Mouse (Mus musculus): ENCODE data around the gene Zgrf1.

The Zgrf1 gene

GRCm38 (mm10) chr3:127552973-127553719 lies at the start of gene Zgrf1, which contains the start of gene Larp7:
Gene Zgrf1 (plus strand): TSS chr3:127553489.
Gene Larp7 (minus strand): TSS chr3:127553349.
- in situ Hi-C loops (cut with MboI), result no loop called here

- in situ Hi-C loops (cut with MboI), result no loop called here
Observed at GRCm38 (mm10) chr3:127507878-127508783, 45.2 kb upstream of the Zgrf1 start.

GRCm38 (mm10) chr3:127511786-127512746 lies 41.2 kb upstream of the Zgrf1 start:
- in situ Hi-C loops (cut with MboI), result no loop called here

GRCm38 (mm10) chr3:127512794-127513335 lies 40.4 kb upstream of the Zgrf1 start:
- in situ Hi-C loops (cut with MboI), result no loop called here

- in situ Hi-C loops (cut with MboI), result no loop called here
Observed at GRCm38 (mm10) chr3:127513699-127514098, 39.6 kb upstream of the Zgrf1 start.

GRCm38 (mm10) chr3:127515251-127515650 lies 38.0 kb upstream of the Zgrf1 start:
- in situ Hi-C loops (cut with MboI), result no loop called here

GRCm38 (mm10) chr3:127520300-127520699 lies 33.0 kb upstream of the Zgrf1 start:
- in situ Hi-C loops (cut with MboI), result no loop called here

- in situ Hi-C loops (cut with MboI), result no loop called here
Observed at GRCm38 (mm10) chr3:127521156-127521555, 32.1 kb upstream of the Zgrf1 start.

GRCm38 (mm10) chr3:127525188-127525819 lies 28.0 kb upstream of the Zgrf1 start:
- in situ Hi-C loops (cut with MboI), result no loop called here

- in situ Hi-C loops (cut with MboI), result no loop called here
Observed at GRCm38 (mm10) chr3:127527465-127528034, 25.7 kb upstream of the Zgrf1 start.

- in situ Hi-C loops (cut with MboI), result no loop called here
Observed at GRCm38 (mm10) chr3:127529210-127529609, 24.1 kb upstream of the Zgrf1 start.

GRCm38 (mm10) chr3:127529824-127530223 lies 23.5 kb upstream of the Zgrf1 start:
- in situ Hi-C loops (cut with MboI), result no loop called here

- in situ Hi-C loops (cut with MboI), result no loop called here
Observed at GRCm38 (mm10) chr3:127530293-127530692, 23.0 kb upstream of the Zgrf1 start.

GRCm38 (mm10) chr3:127539193-127539592 lies 14.1 kb upstream of the Zgrf1 start:
- in situ Hi-C loops (cut with MboI), result no loop called here

- in situ Hi-C loops (cut with MboI), result no loop called here
Observed at GRCm38 (mm10) chr3:127543976-127544375, 9.3 kb upstream of the Zgrf1 start.

- in situ Hi-C loops (cut with MboI), result no loop called here
Observed at GRCm38 (mm10) chr3:127544610-127545121, 8.6 kb upstream of the Zgrf1 start.

GRCm38 (mm10) chr3:127547882-127548281 lies 5.4 kb upstream of the Zgrf1 start:
- in situ Hi-C loops (cut with MboI), result no loop called here

GRCm38 (mm10) chr3:127552434-127552972 lies 786 bp upstream of the Zgrf1 start:
- in situ Hi-C loops (cut with MboI), result no loop called here

- in situ Hi-C loops (cut with MboI), result no loop called here
Observed at GRCm38 (mm10) chr3:127553720-127554043, 393 bp downstream of the Zgrf1 start.

- in situ Hi-C loops (cut with MboI), result no loop called here
Observed at GRCm38 (mm10) chr3:127554723-127555122, 1.4 kb downstream of the Zgrf1 start.
